Mouse (Mus musculus): ENCODE results near the gene Gpatch2l. TPM values are rescaled to one million over a fixed set of nuclear protein-coding genes. Genes with fewer than 3 reads are reported as not detected.

Gene Gpatch2l
- total and polyA plus RNA-seq, 3 experiments: 5.5 to 8.5 (median 8.0) TPM

GRCm38 (mm10) chr12:86271626-86272025 lies 30.0 kb downstream of the Gpatch2l start:
- H3K36me3 ChIP-seq (replicated peaks in 1 of 2; ENCODE audit: control insufficient read depth in 1 of 2, insufficient read depth in 1 of 2, low read length in 1 of 2): peaks cover 38 to 83% of the 10 kb centered on the region in 2 experiments
- no peaks in the 10 kb centered on the region for H3K9me3 ChIP-seq (replicated peaks; ENCODE audit: low read length)
- dilution Hi-C loops (cut with MboI; ENCODE audit: extremely low pct_ligation_motif_present, extremely low pct_unique_long_range_greater_than_20kb, low sequenced_read_pairs) (no loop called here), in situ Hi-C loops (cut with MboI; ENCODE audit: low pct_ligation_motif_present, low pct_unique_long_range_greater_than_20kb, low sequenced_read_pairs) (no loop called here)
- DNase-seq (ENCODE audit: extremely low read depth): no peak
- H3K4me3 ChIP-seq (replicated peaks in 1 of 3; ENCODE audit: low read depth in 2 of 3, low read length in 2 of 3, poor library complexity in 1 of 3): no peak overlapping the region
- H3K4me2 ChIP-seq (ENCODE audit: insufficient read depth, low read depth, poor library complexity, severe bottlenecking): no peak overlapping the region
- TF ChIP-seq NRF1 (IDR thresholded peaks at IDR 0.05; ENCODE audit: low read depth, low read length) (no peak), IRF4 (IDR thresholded peaks at IDR 0.05; ENCODE audit: low read depth, low read length) (no peak), ZNF384 (IDR thresholded peaks at IDR 0.05; ENCODE audit: low read depth, low read length) (no peak), MXI1 (IDR thresholded peaks at IDR 0.05; ENCODE audit: low read depth, low read length) (no peak), ETS1 (conservative IDR thresholded peaks at IDR 0.05; ENCODE audit: low read depth, low read length) (no peak), SMC3 (IDR thresholded peaks at IDR 0.05; ENCODE audit: low read depth, low read length) (no peak), CHD1 (IDR thresholded peaks at IDR 0.05; ENCODE audit: low read depth, low read length) (no peak), E2F4 (IDR thresholded peaks at IDR 0.05; ENCODE audit: insufficient replicate concordance, low read depth, low read length) (no peak), JUN (IDR thresholded peaks at IDR 0.05; ENCODE audit: insufficient read depth, low read depth, low read length) (no peak), MEF2A (IDR thresholded peaks at IDR 0.05; ENCODE audit: borderline replicate concordance, low read depth, low read length) (no peak)
- no peaks in the 10 kb centered on the region for H3K27me3 ChIP-seq (replicated peaks)
- H3K9ac ChIP-seq (ENCODE audit: insufficient read depth, low read depth): no peak overlapping the region
- H3K4me1 ChIP-seq (ENCODE audit: control insufficient read depth in 1 of 2, insufficient read depth in 2 of 2): peaks cover 0 to 6% of the 10 kb centered on the region in 2 experiments; a peak in 2 of 4 replicates
- H3K79me2 ChIP-seq (replicated peaks; ENCODE audit: control insufficient read depth, extremely low read depth, insufficient read depth, poor library complexity, severe bottlenecking): no peaks in the 10 kb centered on the region
- no peak overlapping the region for H3K27ac ChIP-seq (ENCODE audit: insufficient read depth, low read depth)

- TF ChIP-seq USF2 (conservative IDR thresholded peaks at IDR 0.05; ENCODE audit: low read depth, low read length): no peak
- no peak for TF ChIP-seq ZKSCAN1 (IDR thresholded peaks at IDR 0.05; ENCODE audit: borderline replicate concordance, low read depth, low read length)
- TF ChIP-seq ETS1 (conservative IDR thresholded peaks at IDR 0.05; ENCODE audit: low read depth, low read length): no peak
- no peak for TF ChIP-seq ZMIZ1 (IDR thresholded peaks at IDR 0.05; ENCODE audit: low read depth, low read length)
- no peak for DNase-seq (ENCODE audit: extremely low read depth)
- H3K4me2 ChIP-seq (ENCODE audit: insufficient read depth, low read depth, poor library complexity, severe bottlenecking): no peak overlapping the region
- in situ Hi-C loops (cut with MboI; ENCODE audit: low pct_ligation_motif_present, low pct_unique_long_range_greater_than_20kb, low sequenced_read_pairs): no loop called here
- H3K79me2 ChIP-seq (replicated peaks; ENCODE audit: control insufficient read depth, extremely low read depth, insufficient read depth, poor library complexity, severe bottlenecking): no peaks in the 10 kb centered on the region
- no peak overlapping the region for H3K9ac ChIP-seq (ENCODE audit: insufficient read depth, low read depth)
- no peak overlapping the region for H3K27ac ChIP-seq (ENCODE audit: insufficient read depth, low read depth)
- no peak overlapping the region for H3K4me3 ChIP-seq (replicated peaks in 1 of 3; ENCODE audit: low read depth in 2 of 3, low read length in 2 of 3, poor library complexity in 1 of 3)
- dilution Hi-C loops (cut with MboI; ENCODE audit: extremely low pct_ligation_motif_present, extremely low pct_unique_long_range_greater_than_20kb, low sequenced_read_pairs): no loop called here
- H3K9me3 ChIP-seq (replicated peaks; ENCODE audit: low read length): no peaks in the 10 kb centered on the region
- H3K4me1 ChIP-seq (ENCODE audit: control insufficient read depth in 1 of 2, insufficient read depth in 2 of 2): peaks cover 0 to 6% of the 10 kb centered on the region in 2 experiments; a peak in 2 of 4 replicates
- no peaks in the 10 kb centered on the region for H3K27me3 ChIP-seq (replicated peaks)
- peaks cover 21 to 78% of the 10 kb centered on the region in 2 experiments for H3K36me3 ChIP-seq (replicated peaks in 1 of 2; ENCODE audit: control insufficient read depth in 1 of 2, insufficient read depth in 1 of 2, low read length in 1 of 2)
Observed at GRCm38 (mm10) chr12:86274246-86274645, 32.6 kb downstream of the Gpatch2l start.

- no peaks in the 10 kb centered on the region for H3K27me3 ChIP-seq (replicated peaks)
- TF ChIP-seq POLR2AphosphoS2 (IDR thresholded peaks at IDR 0.05; ENCODE audit: low read depth, low read length) (no peak), SMC3 (IDR thresholded peaks at IDR 0.05; ENCODE audit: low read depth, low read length) (no peak), USF1 (IDR thresholded peaks at IDR 0.05; ENCODE audit: low read depth, low read length) (no peak), KAT2A (IDR thresholded peaks at IDR 0.05; ENCODE audit: insufficient replicate concordance, low read length) (no peak), PAX5 (IDR thresholded peaks at IDR 0.05; ENCODE audit: low read length) (no peak), MEF2A (IDR thresholded peaks at IDR 0.05; ENCODE audit: borderline replicate concordance, low read depth, low read length) (no peak), USF2 (conservative IDR thresholded peaks at IDR 0.05; ENCODE audit: low read depth, low read length) (no peak), RCOR1 (conservative IDR thresholded peaks at IDR 0.05; ENCODE audit: low read depth, low read length) (no peak), TCF12 (IDR thresholded peaks at IDR 0.05; ENCODE audit: low read depth, low read length) (no peak), SIN3A (IDR thresholded peaks at IDR 0.05; ENCODE audit: low read length) (no peak), NELFE (IDR thresholded peaks at IDR 0.05; ENCODE audit: low read depth, low read length) (no peak), POLR2A (IDR thresholded peaks at IDR 0.05; ENCODE audit: low read depth, low read length) (no peak), UBTF (IDR thresholded peaks at IDR 0.05; ENCODE audit: low read depth, low read length) (no peak), ZC3H11A (IDR thresholded peaks at IDR 0.05; ENCODE audit: low read depth, low read length) (no peak), NRF1 (IDR thresholded peaks at IDR 0.05; ENCODE audit: low read depth, low read length) (no peak)
- peaks cover 17 to 74% of the 10 kb centered on the region in 2 experiments for H3K36me3 ChIP-seq (replicated peaks in 1 of 2; ENCODE audit: control insufficient read depth in 1 of 2, insufficient read depth in 1 of 2, low read length in 1 of 2)
- no peak overlapping the region for H3K4me3 ChIP-seq (replicated peaks in 1 of 3; ENCODE audit: low read depth in 2 of 3, low read length in 2 of 3, poor library complexity in 1 of 3)
- in situ Hi-C loops (cut with MboI; ENCODE audit: low pct_ligation_motif_present, low pct_unique_long_range_greater_than_20kb, low sequenced_read_pairs): no loop called here
- H3K4me2 ChIP-seq (ENCODE audit: insufficient read depth, low read depth, poor library complexity, severe bottlenecking): no peak overlapping the region
- DNase-seq (ENCODE audit: extremely low read depth): no peak
- H3K4me1 ChIP-seq (ENCODE audit: control insufficient read depth in 1 of 2, insufficient read depth in 2 of 2): peaks cover 0 to 13% of the 10 kb centered on the region in 2 experiments; a peak in 2 of 4 replicates
- dilution Hi-C loops (cut with MboI; ENCODE audit: extremely low pct_ligation_motif_present, extremely low pct_unique_long_range_greater_than_20kb, low sequenced_read_pairs): no loop called here
- H3K79me2 ChIP-seq (replicated peaks; ENCODE audit: control insufficient read depth, extremely low read depth, insufficient read depth, poor library complexity, severe bottlenecking): no peaks in the 10 kb centered on the region
- H3K9ac ChIP-seq (ENCODE audit: insufficient read depth, low read depth): no peak overlapping the region
- H3K27ac ChIP-seq (ENCODE audit: insufficient read depth, low read depth): no peak overlapping the region
- H3K9me3 ChIP-seq (replicated peaks; ENCODE audit: low read length): no peaks in the 10 kb centered on the region
Observed at GRCm38 (mm10) chr12:86275731-86276130, 34.1 kb downstream of the Gpatch2l start.
